Mouse (Mus musculus) neural tube, embryonic 13.5 days (tissue): ENCODE data around the gene Slit3. TPM values are rescaled to one million over a fixed set of nuclear protein-coding genes. Genes with fewer than 3 reads are reported as not detected.

Experiments used
- ATAC-seq: fragments of 200-750 bp; cut with Nextera tagmentation; 2 replicates; pipeline ENCODE4 v1.8.0; 2017; ENCODE audit warnings: low read depth, mild to moderate bottlenecking, moderate TSS enrichment, moderate library complexity
- H3K27ac ChIP-seq: fragments of 300-500 bp; sonication (generic); replicated peaks from 2 replicates; pipeline ENCODE4 v1.5.1; 2015; ENCODE audit warnings: moderate library complexity, mild to moderate bottlenecking, inconsistent platforms
- H3K27me3 ChIP-seq: fragments of 300-500 bp; sonication (generic); 2 replicates; pipeline ENCODE4 v1.6.1; 2015; ENCODE audit warnings: mild to moderate bottlenecking, inconsistent platforms
- H3K36me3 ChIP-seq: fragments of 300-500 bp; sonication (generic); 2 replicates; pipeline ENCODE4 v1.6.1; 2015; ENCODE audit warnings: mild to moderate bottlenecking, inconsistent platforms
- H3K4me1 ChIP-seq: fragments of 300-500 bp; sonication (generic); replicated peaks from 2 replicates; pipeline ENCODE4 v1.6.1; 2015; ENCODE audit warnings: inconsistent platforms
- H3K4me2 ChIP-seq: fragments of 300-500 bp; sonication (generic); 2 replicates; pipeline ENCODE4 v1.6.1; 2015; ENCODE audit warnings: inconsistent platforms, mild to moderate bottlenecking, moderate library complexity
- H3K4me3 ChIP-seq: fragments of 300-500 bp; sonication (generic); 2 replicates; pipeline ENCODE4 v1.5.1; 2015; ENCODE audit warnings: mild to moderate bottlenecking, inconsistent platforms
- H3K9ac ChIP-seq: fragments of 300-500 bp; sonication (generic); 2 replicates; pipeline ENCODE4 v1.6.1; 2015; ENCODE audit warnings: moderate library complexity, mild to moderate bottlenecking, inconsistent platforms
- H3K9me3 ChIP-seq: fragments of 300-500 bp; sonication (generic); 2 replicates; pipeline ENCODE4 v1.6.1; 2016; ENCODE audit warnings: inconsistent platforms
- WGBS: fragments of 180-500 bp; shearing (Covaris S2); methylation state at CpG from one replicate; pipeline ENCODE4 v1.1.7; 2015; 5-methylcytosine and 5-hydroxymethylcytosine counted together
- polyA plus RNA-seq: library from polyadenylated mRNA; unstranded; fragments of >200 nt; fragmentation: Nextera tagmentation; extraction: Ambion mirVana; gene quantifications from 2 replicates; pipeline ENCODE4 v1.2.1, GENCODE M21; 2015

The Slit3 gene
- polyA plus RNA-seq, 1 experiment from 2014 or later = 31.2 TPM

DNA sequence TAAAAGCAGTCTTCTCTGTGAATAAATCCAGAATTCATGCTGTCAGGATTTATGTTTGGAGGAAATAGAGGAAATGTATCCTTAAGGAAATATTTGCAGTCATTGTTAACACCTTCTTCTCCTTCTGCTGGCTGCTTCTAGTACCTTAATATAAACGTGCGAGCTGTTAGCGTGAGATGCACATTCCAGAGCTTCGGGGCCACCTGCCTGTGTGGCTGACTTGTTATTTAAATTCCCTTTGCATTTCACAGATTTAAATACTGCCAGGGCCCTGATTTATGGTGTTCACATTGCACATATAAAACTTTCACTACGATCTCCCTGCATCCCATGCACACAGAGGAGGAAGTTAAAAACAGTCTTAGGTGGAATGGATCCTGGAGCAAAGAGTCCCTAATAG is 221.5 kb downstream of the Slit3 start:
- no peak for ATAC-seq
- H3K9ac ChIP-seq = no peak overlapping the region
- peaks cover 33% of the 10 kb centered on the region for H3K27me3 ChIP-seq
- no peaks in the 10 kb centered on the region for H3K36me3 ChIP-seq
- H3K27ac ChIP-seq = no peak overlapping the region
- WGBS = 54% methylated on average over 5 of the region's 5 CpGs
- peaks cover 15% of the 10 kb centered on the region for H3K4me1 ChIP-seq
- H3K4me2 ChIP-seq = no peak overlapping the region
- no peak overlapping the region for H3K4me3 ChIP-seq
- H3K9me3 ChIP-seq = no peaks in the 10 kb centered on the region

DNA sequence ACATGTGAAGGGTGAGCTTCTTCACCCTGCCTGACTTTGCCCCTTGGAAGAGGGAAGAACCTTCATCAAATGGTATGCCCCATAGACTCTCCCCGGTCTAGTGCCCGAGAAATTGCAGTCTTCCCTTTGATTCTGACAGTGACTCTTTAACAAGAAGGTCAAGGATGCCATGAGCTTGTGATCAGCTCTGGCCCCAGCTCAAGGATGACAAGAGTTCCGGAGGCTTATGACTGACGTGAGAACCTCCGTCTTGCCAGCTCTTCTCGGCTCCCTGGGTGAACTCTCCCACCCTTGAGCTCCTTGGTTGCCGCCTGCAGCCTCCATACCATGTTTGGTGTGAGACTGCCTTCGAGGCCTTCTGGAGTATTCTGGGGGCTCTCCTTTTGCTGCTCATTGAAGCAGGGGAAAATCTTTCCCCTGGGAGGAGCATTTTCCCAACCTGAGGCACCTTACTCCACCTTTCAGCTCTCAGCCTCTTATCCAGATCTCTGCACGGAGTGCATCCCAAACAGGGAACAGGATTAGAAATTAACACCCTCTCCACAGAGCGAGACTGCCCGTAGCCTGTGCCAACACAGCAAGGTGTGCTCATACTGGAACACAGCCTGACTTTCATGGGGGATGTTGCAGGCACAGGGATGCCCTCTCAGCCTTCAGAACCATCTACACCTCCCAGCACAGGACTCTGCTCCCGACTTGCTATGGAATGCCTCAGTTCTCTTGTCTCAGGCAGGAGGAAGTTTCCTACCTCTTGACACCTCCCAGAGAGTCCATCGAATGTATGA is 224.9 kb downstream of the Slit3 start:
- Histone ChIP-seq H3K27ac (no peak overlapping the region), H3K4me1 (no peaks in the 10 kb centered on the region), H3K4me3 (no peak overlapping the region), H3K9ac (no peak overlapping the region), H3K27me3 (peaks cover 41% of the 10 kb centered on the region), H3K4me2 (no peak overlapping the region), H3K9me3 (no peaks in the 10 kb centered on the region), H3K36me3 (no peaks in the 10 kb centered on the region)
- ATAC-seq = no peak
- WGBS = 88% methylated on average over 13 of the region's 13 CpGs

DNA sequence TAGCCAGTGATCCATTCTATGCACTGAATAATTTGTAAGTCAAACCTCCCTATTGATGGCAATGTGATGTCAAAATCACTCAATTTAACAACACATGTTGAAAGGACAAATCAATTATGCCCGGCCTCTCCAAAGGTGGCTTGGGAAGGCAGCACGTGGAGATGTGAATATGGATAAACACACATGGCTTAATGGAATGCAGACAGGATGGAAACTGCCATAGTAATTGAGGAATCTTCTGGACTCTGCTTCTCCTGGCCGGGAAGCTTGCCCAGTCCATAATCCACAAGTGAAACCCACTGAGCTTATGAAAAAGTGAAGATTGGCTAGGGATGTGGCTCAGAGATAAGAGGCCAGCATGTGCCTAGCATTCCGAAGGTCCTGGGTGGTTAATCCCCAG is 227.1 kb downstream of the Slit3 start:
- Histone ChIP-seq H3K4me1 (0 out of 2 replicates have a peak, but pooled peaks cover 3% of the 10 kb centered on the region), H3K36me3 (no peaks in the 10 kb centered on the region), H3K9me3 (no peaks in the 10 kb centered on the region), H3K4me2 (no peak overlapping the region), H3K4me3 (no peak overlapping the region), H3K27ac (no peak overlapping the region), H3K27me3 (peaks cover 38% of the 10 kb centered on the region), H3K9ac (no peak overlapping the region)
- no peak for ATAC-seq
- 56% methylated on average over 4 of the region's 4 CpGs for WGBS

DNA sequence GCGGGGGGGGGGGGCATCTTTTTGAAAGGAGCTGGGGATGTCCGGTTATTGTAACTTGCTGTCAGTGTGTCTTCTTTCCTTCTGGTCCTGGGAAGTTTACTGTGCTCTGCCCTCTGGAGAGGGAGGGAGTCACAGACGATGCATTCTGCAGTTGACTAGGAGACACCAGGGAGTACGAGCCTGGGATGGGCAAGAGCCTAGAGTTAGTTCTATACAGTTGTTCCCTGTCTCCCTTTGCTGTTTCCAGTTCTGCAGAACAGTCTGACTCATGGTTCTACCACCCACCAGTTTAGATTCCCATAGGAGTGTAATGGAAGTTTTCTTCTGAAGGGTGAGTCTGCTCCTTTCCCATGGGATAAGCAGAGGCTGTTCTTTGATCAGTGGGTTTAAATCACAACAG is 229.9 kb downstream of the Slit3 start:
- WGBS = 25% methylated on average over 4 of the region's 4 CpGs
- Histone ChIP-seq H3K9me3 (no peaks in the 10 kb centered on the region), H3K36me3 (no peaks in the 10 kb centered on the region), H3K9ac (no peak overlapping the region), H3K4me2 (no peak overlapping the region), H3K4me1 (0 out of 2 replicates have a peak, but pooled peaks cover 10% of the 10 kb centered on the region), H3K27ac (no peak overlapping the region), H3K27me3 (peaks cover 29% of the 10 kb centered on the region), H3K4me3 (no peak overlapping the region)
- ATAC-seq = no peak

- no peak overlapping the region for H3K4me2 ChIP-seq
- H3K27me3 ChIP-seq = peaks cover 32% of the 10 kb centered on the region
- H3K9ac ChIP-seq = no peak overlapping the region
- no peak overlapping the region for H3K4me3 ChIP-seq
- no peak for ATAC-seq
- no peak overlapping the region for H3K27ac ChIP-seq
- no peaks in the 10 kb centered on the region for H3K9me3 ChIP-seq
- 0 out of 2 replicates have a peak, but pooled peaks cover 10% of the 10 kb centered on the region for H3K4me1 ChIP-seq
- H3K36me3 ChIP-seq = no peaks in the 10 kb centered on the region
- WGBS = 15% methylated on average over 2 of the region's 2 CpGs
These were observed 230.4 kb downstream of the Slit3 start for GRCm38 (mm10) chr11:35351376-35351775.

- 81% methylated on average over 4 of the region's 4 CpGs for WGBS
- H3K4me1 ChIP-seq = 0 out of 2 replicates have a peak, but pooled peaks cover 10% of the 10 kb centered on the region
- ATAC-seq = no peak
- H3K36me3 ChIP-seq = no peaks in the 10 kb centered on the region
- H3K27me3 ChIP-seq = peaks cover 57% of the 10 kb centered on the region
- H3K27ac ChIP-seq = no peak overlapping the region
- H3K9me3 ChIP-seq = no peaks in the 10 kb centered on the region
- no peak overlapping the region for H3K4me2 ChIP-seq
- no peak overlapping the region for H3K4me3 ChIP-seq
- H3K9ac ChIP-seq = no peak overlapping the region
These were observed 234.8 kb downstream of the Slit3 start for GRCm38 (mm10) chr11:35355811-35356210.

DNA sequence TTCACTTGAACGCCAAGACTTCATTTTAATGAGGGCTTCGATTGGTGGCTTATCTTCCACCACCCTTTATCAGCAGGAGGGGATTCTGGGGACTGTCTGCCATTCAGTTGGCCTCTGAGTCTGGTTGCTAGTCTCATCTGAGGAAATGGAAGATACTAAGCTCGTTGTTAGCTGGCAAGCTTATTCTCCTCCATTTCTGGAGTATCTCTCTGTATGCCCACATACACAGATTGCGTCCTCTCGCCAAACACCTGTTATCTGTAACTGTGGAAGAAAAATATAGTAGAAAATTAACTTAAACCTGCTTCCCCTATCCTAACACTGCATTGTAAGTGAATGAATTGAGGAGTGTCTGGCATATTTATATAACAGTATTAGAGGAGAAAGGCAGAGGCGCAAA is 240.0 kb downstream of the Slit3 start:
- Histone ChIP-seq H3K27ac (no peak overlapping the region), H3K27me3 (peaks cover 91% of the 10 kb centered on the region), H3K4me3 (no peak overlapping the region), H3K36me3 (no peaks in the 10 kb centered on the region), H3K4me1 (peaks cover 14% of the 10 kb centered on the region), H3K9ac (no peak overlapping the region), H3K4me2 (no peak overlapping the region), H3K9me3 (no peaks in the 10 kb centered on the region)
- WGBS = 92% methylated on average over 6 of the region's 6 CpGs
- no peak for ATAC-seq

GRCm38 (mm10) chr11:35362975-35363374 is 242.0 kb downstream of the Slit3 start:
- ATAC-seq = no peak
- Histone ChIP-seq H3K9ac (no peak overlapping the region), H3K4me2 (no peak overlapping the region), H3K27me3 (peaks cover 93% of the 10 kb centered on the region), H3K9me3 (no peaks in the 10 kb centered on the region), H3K36me3 (no peaks in the 10 kb centered on the region), H3K4me1 (peaks cover 14% of the 10 kb centered on the region), H3K27ac (no peak overlapping the region), H3K4me3 (no peak overlapping the region)
- 55% methylated on average over 4 of the region's 4 CpGs for WGBS

DNA sequence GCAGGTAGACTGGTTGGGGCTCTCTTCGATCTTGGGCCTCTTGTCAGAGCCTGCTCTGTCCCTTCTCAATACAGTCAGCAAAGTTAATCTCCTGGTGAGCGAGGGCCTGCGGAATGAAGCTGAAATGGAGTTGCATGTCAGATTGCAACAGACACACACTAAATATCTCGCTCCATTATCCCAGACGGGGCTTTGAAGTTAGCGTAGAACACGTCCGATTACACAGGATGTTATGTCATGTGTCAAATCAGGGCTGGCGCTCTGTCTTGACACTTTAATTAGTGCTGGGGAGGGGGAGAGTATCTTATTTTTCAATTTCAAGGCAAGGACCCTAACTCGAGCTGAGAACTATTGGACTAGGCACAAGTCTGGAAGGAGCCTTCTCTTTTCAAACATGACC is 243.4 kb downstream of the Slit3 start:
- H3K27ac ChIP-seq = no peak overlapping the region
- H3K4me1 ChIP-seq = peaks cover 14% of the 10 kb centered on the region
- WGBS = 65% methylated on average over 10 of the region's 10 CpGs
- H3K9me3 ChIP-seq = no peaks in the 10 kb centered on the region
- ATAC-seq = no peak
- no peak overlapping the region for H3K4me3 ChIP-seq
- H3K4me2 ChIP-seq = no peak overlapping the region
- H3K36me3 ChIP-seq = no peaks in the 10 kb centered on the region
- peaks cover 94% of the 10 kb centered on the region for H3K27me3 ChIP-seq
- H3K9ac ChIP-seq = no peak overlapping the region

GRCm38 (mm10) chr11:35365510-35365931 is 244.5 kb downstream of the Slit3 start:
- WGBS = 8% methylated on average over 8 of the region's 8 CpGs
- Histone ChIP-seq H3K36me3 (no peaks in the 10 kb centered on the region), H3K9me3 (no peaks in the 10 kb centered on the region), H3K4me2 (no peak overlapping the region), H3K9ac (no peak overlapping the region), H3K27ac (no peak overlapping the region), H3K4me1 (peaks cover 20% of the 10 kb centered on the region), H3K27me3 (peaks cover 94% of the 10 kb centered on the region), H3K4me3 (no peak overlapping the region)
- 0 out of 2 replicates have a peak, but pooled peaks have one; percentile 23 for ATAC-seq

DNA sequence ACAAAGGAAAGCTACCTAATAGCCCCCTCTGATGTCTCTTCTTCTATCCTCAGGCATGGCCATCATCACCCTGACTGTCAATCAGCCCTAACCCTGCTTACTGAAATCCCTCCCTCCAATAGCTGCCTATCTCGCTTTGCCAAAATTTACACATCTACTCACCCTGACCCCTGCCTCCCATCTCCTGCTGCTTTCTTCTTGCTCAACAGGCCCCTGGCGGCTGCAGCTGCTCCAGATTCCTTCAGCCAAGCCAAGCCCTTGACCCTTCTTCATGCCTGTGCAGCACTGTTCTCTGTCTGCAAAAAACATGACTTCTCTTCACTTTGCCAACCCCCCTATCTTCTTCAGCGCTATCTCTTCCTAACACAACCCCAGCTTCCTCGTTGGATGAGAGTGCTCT is 245.6 kb downstream of the Slit3 start:
- no peaks in the 10 kb centered on the region for H3K9me3 ChIP-seq
- 77% methylated on average over 4 of the region's 4 CpGs for WGBS
- H3K4me2 ChIP-seq = no peak overlapping the region
- H3K9ac ChIP-seq = no peak overlapping the region
- no peak overlapping the region for H3K4me3 ChIP-seq
- H3K36me3 ChIP-seq = no peaks in the 10 kb centered on the region
- H3K27me3 ChIP-seq = peaks cover 94% of the 10 kb centered on the region
- ATAC-seq = no peak
- no peak overlapping the region for H3K27ac ChIP-seq
- H3K4me1 ChIP-seq = peaks cover 20% of the 10 kb centered on the region

DNA sequence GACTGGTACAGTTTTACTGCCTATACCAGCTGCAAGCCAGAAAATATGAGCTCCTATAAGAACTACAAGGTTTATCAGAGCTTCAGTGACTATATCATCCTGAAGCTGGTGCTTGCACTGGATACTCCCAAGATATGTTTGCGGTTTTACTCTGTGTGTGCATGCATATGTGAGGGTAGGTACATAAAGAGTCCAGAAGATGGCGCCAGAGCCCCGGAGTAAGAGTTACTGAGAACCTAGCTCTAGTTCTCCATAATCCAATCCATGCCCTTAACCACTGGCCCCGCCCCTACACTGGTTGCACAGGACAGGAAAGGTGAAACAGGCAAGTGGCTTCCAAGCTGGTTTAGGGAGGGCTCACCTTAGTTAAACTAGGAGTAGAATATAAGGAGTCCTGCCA is 246.2 kb downstream of the Slit3 start:
- ATAC-seq = no peak
- peaks cover 93% of the 10 kb centered on the region for H3K27me3 ChIP-seq
- WGBS = 85% methylated on average over 4 of the region's 4 CpGs

DNA sequence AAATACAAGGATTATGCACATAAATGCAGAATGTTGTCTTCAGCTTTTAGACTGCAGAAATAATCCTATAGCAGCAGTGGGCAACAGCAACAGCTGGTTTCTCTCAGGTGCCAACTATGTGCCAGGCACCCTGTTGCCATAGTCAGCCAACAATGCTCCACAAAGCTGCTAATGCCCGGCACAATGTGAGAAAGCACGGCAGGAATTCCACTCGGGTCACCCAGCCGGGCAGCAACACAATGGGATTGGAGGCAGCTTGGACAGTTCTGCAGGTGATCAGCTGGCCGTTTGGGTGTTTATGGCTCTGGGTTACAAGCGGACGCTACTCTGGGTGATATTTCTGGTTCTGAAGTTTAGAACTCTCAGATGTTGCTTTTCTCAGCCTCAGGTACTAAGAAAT is 248.9 kb downstream of the Slit3 start:
- Histone ChIP-seq H3K9me3 (peaks cover 8% of the 10 kb centered on the region), H3K4me2 (no peak overlapping the region), H3K27ac (no peak overlapping the region), H3K27me3 (peaks cover 68% of the 10 kb centered on the region), H3K9ac (no peak overlapping the region), H3K4me1 (peaks cover 16% of the 10 kb centered on the region), H3K4me3 (no peak overlapping the region), H3K36me3 (no peaks in the 10 kb centered on the region)
- ATAC-seq = no peak
- 23% methylated on average over 7 of the region's 7 CpGs for WGBS

More for the DNA sequence above, 246.2 kb downstream of the Slit3 start:
- Histone ChIP-seq H3K9me3 (peaks cover 4% of the 10 kb centered on the region; the same call in 1 of the 2 replicates), H3K36me3 (no peaks in the 10 kb centered on the region), H3K4me1 (peaks cover 20% of the 10 kb centered on the region), H3K4me2 (no peak overlapping the region), H3K4me3 (no peak overlapping the region), H3K27ac (no peak overlapping the region), H3K9ac (no peak overlapping the region)
